Mouse (Mus musculus) heart, postnatal 10 days (tissue): Measurements from ENCODE around the gene Ltbp3. TPM values are rescaled to one million over a fixed set of nuclear protein-coding genes. Genes with fewer than 3 reads are reported as not detected.

Experiments
- DNase-seq, 2 experiments: peaks; one replicate each; pipeline ENCODE4 v3.0.0; 2021
- intact Hi-C: fragments of 180-260 bp; cut with DNase I; formaldehyde crosslinking; loops from one replicate; pipeline ENCODE4 v1.15.1; 2025
- total RNA-seq, 2 experiments: library from RNA; stranded (reverse); gene quantifications; 2 replicates each; pipeline ENCODE4 v1.2.3; 2021

The Ltbp3 gene
- total RNA-seq, 2 experiments from 2014 or later, result 77.0 to 79.2 TPM

GRCm38 (mm10) chr19:5745756-5746710, 5.3 kb downstream of the Ltbp3 start:
- intact Hi-C loops, result no loop called here
- no peak for DNase-seq

- intact Hi-C loops, result no loop called here
These were observed 6.2 kb downstream of the Ltbp3 start for GRCm38 (mm10) chr19:5746907-5747363.

GRCm38 (mm10) chr19:5749476-5749875, 8.8 kb downstream of the Ltbp3 start:
- DNase-seq, result no peak
- intact Hi-C loops, result no loop called here

More at GRCm38 (mm10) chr19:5746907-5747363, 6.2 kb downstream of the Ltbp3 start:
- DNase-seq, result no peak

- DNase-seq, result no peak
- intact Hi-C loops, result no loop called here
These were observed 10.2 kb downstream of the Ltbp3 start for GRCm38 (mm10) chr19:5750951-5751350.

- DNase-seq, result peak in 1 of 2 experiments; percentile 53
- intact Hi-C loops, result no loop called here
These were observed 11.0 kb downstream of the Ltbp3 start for GRCm38 (mm10) chr19:5751742-5752141.

GRCm38 (mm10) chr19:5756321-5756985, 15.7 kb downstream of the Ltbp3 start:
- intact Hi-C loops, result no loop called here
- DNase-seq, result no peak

GRCm38 (mm10) chr19:5756991-5757636, 16.4 kb downstream of the Ltbp3 start:
- intact Hi-C loops, result no loop called here

GRCm38 (mm10) chr19:5758878-5759403, 18.2 kb downstream of the Ltbp3 start:
- intact Hi-C loops, result no loop called here

More at GRCm38 (mm10) chr19:5756991-5757636, 16.4 kb downstream of the Ltbp3 start:
- no peak for DNase-seq

GRCm38 (mm10) chr19:5763163-5763562, 22.5 kb downstream of the Ltbp3 start:
- no peak for DNase-seq
- intact Hi-C loops, result no loop called here

More at GRCm38 (mm10) chr19:5758878-5759403, 18.2 kb downstream of the Ltbp3 start:
- DNase-seq, result no peak

- intact Hi-C loops, result no loop called here
- no peak for DNase-seq
These were observed 26.6 kb downstream of the Ltbp3 start for GRCm38 (mm10) chr19:5767271-5767670.

GRCm38 (mm10) chr19:5770311-5770710, 29.6 kb downstream of the Ltbp3 start:
- no peak for DNase-seq
- intact Hi-C loops, result loop anchor here (2.0 to 5.0 kb wide), 2 partner anchors 42 to 78 kb away; partner anchors contain the start of gene Fam89b

- DNase-seq, result peak; percentile 97 to 98
- intact Hi-C loops, result loop anchor here (2.0 to 5.0 kb wide), 2 partner anchors 42 to 79 kb away; partner anchors contain the start of gene Fam89b
These were observed 30.5 kb downstream of the Ltbp3 start, which contains the start of gene Scyl1 for GRCm38 (mm10) chr19:5770925-5771860. Gene Scyl1 (minus strand): TSS chr19:5771419.

GRCm38 (mm10) chr19:5777387-5778032, 36.8 kb downstream of the Ltbp3 start:
- intact Hi-C loops, result no loop called here

GRCm38 (mm10) chr19:5778312-5778711, 37.6 kb downstream of the Ltbp3 start:
- intact Hi-C loops, result no loop called here
- DNase-seq, result no peak

More at GRCm38 (mm10) chr19:5777387-5778032, 36.8 kb downstream of the Ltbp3 start:
- DNase-seq, result no peak

GRCm38 (mm10) chr19:5780203-5780602, 39.5 kb downstream of the Ltbp3 start:
- DNase-seq, result peak; percentile 50 to 65
- intact Hi-C loops, result loop anchor here (1.0 to 10.0 kb wide), 4 partner anchors 69 to 251 kb away; partner anchors contain the start of genes Capn1 and Kat5

GRCm38 (mm10) chr19:5781532-5781931, 40.8 kb downstream of the Ltbp3 start:
- DNase-seq, result no peak
- intact Hi-C loops, result loop anchor here (2.0 to 10.0 kb wide), 3 partner anchors 169 to 253 kb away; partner anchors contain the start of genes Capn1 and Kat5

- intact Hi-C loops, result loop anchor here (5.0 to 10.0 kb wide), 2 partner anchors 170 to 233 kb away; partner anchors contain the start of genes Capn1 and Kat5
- DNase-seq, result no peak
These were observed 41.4 kb downstream of the Ltbp3 start for GRCm38 (mm10) chr19:5782121-5782520.

GRCm38 (mm10) chr19:5784958-5785577, 44.4 kb downstream of the Ltbp3 start:
- DNase-seq, result no peak
- intact Hi-C loops, result loop anchor here (5.0 to 10.0 kb wide), 2 partner anchors 173 to 230 kb away; partner anchors contain the start of genes Capn1 and Kat5
